Mouse (Mus musculus) right cerebral cortex, postnatal 25 days (tissue): ENCODE data around the gene Oas3.
"Not testable (repeated sequence)": the region's sequence is repeated elsewhere in the genome, so short reads cannot be mapped to it uniquely, and the experiment has no call there.

Experiments
- DNase-seq: peaks from one replicate; pipeline ENCODE4 v3.0.0; 2022

Gene Oas3

DNA sequence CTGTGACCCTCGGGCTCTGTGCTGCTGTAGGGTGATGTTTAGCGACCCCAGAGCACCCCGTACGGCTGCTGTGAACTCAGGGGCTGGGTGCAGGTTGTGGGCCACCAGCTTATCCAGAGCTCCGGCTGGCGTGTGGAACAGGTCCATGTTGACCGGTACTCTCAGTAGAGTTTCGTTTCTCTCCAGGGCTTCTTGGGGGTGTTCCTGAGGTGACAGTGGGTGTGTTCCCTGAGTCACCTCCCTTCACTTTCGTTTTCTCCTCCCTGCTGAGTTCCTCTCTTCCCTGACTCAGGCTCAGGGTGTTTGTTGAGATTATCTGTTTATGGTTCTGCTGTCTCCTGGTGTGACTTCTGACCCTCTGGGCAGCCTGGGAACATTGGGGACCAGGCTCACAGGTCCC, at the start of gene Oas3:
Gene Oas3, minus strand, starts transcription at position 184 of the 400 bp plus-strand sequence.
- DNase-seq = no peak

DNA sequence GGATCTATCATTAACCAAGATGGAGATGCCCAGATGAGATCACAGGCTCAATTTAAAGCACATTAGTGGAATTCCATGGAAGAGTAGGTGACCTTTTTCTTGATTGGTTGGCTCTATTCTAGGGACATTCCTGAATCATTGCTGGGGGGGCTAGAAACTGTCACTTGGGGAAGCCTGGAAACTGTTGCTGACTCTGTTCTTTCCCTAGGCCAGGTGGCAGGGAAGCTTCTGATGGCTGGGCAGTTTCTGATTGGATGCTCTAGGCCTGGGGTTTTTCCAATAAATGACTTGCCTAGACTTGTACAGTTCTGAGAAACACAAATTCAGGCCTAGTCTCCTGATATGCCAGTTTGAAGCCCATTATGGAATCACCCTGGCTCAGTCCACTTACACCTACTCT, 41.5 kb upstream of the Oas3 start:
- DNase-seq = no peak

DNA sequence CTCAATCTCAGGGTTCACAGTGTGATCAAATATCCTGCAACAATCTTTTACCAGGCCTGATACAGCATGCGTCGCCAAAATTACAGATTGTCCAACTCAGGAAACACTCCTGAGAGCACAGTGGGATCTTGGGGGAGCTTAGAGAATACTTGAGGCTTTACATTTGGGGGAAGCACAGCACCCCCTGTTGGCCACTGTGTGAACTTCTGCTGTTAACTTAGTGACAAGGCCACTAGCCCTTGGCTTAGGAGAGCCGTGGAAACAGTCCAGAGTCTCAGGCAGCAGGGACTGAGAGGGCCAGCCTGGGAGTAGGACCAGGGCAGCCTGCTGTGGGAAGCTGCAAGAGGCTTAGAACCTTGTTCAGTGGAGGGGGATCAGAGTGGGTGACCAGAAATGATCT, 38.5 kb upstream of the Oas3 start:
- DNase-seq = no peak

DNA sequence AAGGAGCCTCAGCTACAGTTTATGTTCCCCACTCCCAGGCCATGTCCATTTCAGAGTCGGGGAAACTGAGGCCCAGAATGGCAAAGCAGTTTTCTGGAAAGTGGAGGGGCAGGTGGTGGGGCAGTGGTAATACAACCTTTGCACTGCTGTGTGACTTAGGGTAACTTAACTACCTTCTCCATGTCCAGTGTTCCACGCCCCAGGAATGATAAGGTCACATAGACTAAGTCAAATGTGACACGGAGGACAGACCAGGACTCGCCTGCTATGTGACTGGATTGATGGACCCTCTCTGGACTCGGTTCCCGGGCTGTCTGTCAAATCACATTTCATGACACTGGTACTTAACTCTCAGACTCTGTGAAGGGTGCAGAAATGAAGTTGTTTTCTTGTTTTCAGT, 35.6 kb upstream of the Oas3 start:
- DNase-seq = no peak

DNA sequence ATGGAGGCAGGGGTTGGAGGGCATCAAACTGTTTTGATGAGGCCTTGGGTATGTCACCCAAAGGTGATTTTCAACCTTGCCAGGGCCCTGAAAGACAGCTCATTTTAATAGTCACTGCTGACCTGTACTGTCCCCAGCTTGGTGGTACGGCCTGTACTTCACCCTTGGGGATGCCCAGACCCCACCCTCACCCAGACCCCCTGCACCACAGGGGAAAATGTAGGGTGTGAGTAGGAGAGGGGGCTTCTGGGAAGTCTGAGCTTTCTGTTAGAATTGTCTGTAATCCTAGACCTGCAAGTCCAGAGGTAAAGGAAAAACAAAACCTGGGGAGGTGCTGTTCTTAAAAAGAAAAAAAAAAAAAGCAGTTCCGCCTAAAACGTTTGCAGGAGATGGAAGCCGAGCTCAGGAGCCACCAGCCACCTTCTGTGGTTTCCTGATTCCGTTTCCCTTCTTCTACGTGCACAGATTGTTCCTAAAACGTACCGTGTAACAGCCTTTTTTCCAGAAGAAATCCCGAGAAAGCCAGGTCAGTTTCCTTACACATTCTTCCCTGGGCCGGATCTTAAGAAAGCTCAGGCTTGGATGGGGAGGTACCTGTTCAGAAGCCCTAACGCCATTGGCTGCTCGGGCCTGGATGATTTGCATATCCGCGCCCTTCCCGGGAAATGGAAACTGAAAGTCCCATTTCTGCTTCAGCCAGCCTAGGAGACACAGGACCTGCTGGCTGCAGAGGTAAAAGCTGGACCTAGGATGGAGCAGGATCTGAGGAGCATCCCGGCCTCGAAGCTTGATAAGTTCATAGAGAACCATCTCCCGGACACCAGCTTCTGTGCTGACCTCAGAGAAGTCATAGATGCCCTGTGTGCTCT, 34.7 kb upstream of the Oas3 start, which contains the start of gene Oas1c:
Gene Oas1c, minus strand, starts transcription at position 564 of the 869 bp plus-strand sequence.
- DNase-seq = peak; percentile 73

GRCm38 (mm10) chr5:120809171-120809570, 31.7 kb upstream of the Oas3 start:
- DNase-seq = no peak

- no peak for DNase-seq
Observed at GRCm38 (mm10) chr5:120806458-120806857, 29.0 kb upstream of the Oas3 start.

DNA sequence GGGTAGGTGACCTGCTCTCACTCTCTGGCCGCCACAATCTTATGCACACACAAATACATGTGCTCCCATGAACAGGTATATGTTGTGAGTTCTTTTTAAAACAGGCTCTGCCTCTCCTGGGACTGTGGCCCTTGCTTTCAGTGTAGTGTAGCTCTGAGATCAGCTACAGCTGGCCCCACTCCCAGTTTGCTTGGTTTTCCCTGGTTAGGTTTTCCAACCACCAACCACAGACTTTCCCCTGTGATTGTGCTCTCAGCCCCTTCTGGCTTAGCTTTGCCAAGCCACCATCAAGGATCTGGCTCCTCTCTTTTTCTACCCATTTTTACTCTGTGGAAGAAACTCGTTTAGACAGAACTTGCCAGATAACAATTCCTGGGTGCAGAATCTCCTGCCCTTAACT, 26.1 kb upstream of the Oas3 start:
- DNase-seq = no peak

GRCm38 (mm10) chr5:120798943-120799342, 21.5 kb upstream of the Oas3 start:
- DNase-seq = not testable (repeated sequence)

DNA sequence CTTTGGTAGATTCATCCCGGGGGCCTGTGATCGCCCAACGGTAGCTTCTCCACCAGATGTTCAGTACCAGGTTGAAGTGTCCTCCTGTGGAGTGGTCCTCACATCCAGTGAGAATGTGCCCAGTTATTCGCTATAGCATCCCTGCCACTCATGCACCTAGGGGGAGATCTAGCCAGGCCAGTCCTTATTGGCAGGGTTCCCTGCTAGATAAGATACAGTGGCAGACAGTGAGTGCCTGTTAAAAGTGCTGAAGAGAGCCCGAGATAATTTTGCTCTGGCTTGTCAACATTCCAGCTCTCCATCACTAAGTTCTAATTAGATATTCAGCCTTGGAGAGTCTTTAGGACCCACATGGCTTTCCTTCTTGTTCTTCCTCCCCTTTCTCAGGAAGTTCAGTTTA, 20.7 kb upstream of the Oas3 start:
- DNase-seq = not testable (repeated sequence)

DNA sequence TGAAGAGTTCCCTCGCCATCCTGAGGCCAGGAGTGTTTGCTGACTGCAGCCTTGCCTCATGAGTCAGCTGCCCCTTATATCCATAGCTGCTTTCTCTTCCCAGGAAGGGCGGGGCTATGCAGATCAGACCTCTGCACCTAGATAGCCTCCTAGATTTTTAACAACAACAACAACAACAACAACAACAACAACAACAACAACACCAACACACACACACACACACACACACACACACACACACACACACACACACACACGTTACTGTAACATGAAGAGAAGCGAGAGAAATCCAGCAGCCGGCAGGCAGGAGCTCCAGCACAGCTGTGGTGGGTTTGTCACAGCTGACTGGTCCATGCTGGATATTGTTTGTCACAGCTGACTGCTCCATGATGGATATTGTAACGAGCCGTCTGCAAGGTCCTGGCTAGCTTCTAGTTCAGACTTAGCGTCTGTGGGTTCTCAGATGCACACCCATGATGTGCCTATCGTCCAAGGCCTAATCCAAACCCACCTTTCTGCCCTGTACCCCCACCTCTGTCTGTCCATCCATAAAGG, 18.1 kb upstream of the Oas3 start, which contains the start of gene Oas1e:
Gene Oas1e, minus strand, starts transcription at position 51 of the 555 bp plus-strand sequence.
- DNase-seq = not testable (repeated sequence)

GRCm38 (mm10) chr5:120793043-120793442, 15.6 kb upstream of the Oas3 start:
- no peak for DNase-seq

DNA sequence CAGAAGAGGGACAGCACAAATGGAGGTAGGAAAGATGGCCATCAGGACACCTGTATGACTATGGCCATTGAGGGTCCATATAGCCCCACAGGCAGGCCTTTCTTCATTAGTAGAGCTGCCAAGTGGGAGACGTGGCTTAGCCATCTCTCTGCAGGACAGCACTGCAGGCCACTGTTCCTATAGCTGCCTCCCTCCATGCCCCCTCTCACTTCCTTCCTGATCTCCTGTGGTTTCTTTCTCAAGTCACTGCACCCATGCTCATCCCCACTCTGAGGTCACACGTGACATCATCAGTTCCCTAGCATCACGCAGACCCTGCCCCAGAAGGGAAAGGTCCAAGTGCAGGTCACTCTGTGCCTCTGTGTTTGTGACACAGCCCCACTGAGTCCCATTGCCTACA, 9.6 kb upstream of the Oas3 start:
- no peak for DNase-seq

GRCm38 (mm10) chr5:120782446-120782845, 5.0 kb upstream of the Oas3 start:
- no peak for DNase-seq

GRCm38 (mm10) chr5:120781646-120782045, 4.2 kb upstream of the Oas3 start:
- no peak for DNase-seq

DNA sequence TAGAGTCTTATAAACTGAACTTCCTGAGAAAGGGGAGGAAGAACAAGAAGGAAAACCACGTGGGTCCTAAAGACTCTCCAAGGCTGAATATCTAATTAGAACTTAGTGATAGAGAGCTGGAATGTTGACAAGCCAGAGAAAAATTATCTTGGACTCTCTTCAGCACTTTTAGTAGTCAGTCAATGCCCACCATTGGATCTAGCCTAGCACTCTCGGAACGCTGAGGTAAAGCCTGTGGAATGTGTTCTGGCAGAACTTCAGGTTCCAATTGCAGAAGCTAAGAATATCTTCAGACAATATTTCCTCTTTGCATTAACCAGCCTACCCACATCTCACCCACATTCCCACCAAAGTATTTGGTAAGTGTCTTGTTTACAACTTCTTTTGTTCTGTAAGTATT, 2.5 kb upstream of the Oas3 start:
- no peak for DNase-seq

DNA sequence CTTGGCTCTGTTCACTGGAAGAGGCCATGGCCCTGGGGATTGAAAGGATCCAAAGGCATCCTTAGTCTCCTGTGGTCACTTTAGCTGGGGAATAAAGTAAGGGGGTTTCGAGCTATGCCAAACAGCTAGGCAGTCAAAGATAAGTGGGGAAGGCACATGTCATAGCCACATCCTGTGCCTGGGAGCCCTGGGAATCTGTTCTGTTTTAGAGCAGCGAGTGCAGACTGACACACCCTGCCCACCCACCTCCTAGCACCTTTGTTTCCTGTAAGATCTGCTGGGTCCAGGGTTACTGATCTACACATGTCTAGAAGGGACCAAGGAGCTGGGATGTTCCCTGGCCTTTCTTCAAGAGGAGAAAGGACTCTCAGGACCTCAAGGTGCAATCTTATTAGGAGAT, 1.5 kb upstream of the Oas3 start:
- no peak for DNase-seq

DNA sequence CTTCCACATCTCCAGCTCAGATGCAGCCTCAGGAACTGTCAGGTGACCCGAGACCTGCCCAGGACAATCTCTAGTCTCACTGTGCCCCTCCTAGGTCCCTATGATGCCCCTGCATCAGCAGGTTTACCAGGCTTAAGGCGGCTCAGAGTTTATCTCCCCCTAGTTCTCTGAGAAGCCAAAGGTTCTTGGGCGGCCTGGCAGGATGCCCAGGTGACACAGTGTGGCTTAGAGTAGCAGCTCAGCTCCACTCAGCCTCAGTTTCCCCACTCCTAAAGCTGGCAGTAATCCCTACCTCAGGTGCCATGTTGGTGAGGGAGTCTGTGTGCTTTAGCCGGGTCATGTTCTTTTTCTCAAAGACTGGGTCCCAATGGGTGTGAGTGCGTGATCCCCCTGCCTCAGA, 660 bp downstream of the Oas3 start:
- DNase-seq = no peak

DNA sequence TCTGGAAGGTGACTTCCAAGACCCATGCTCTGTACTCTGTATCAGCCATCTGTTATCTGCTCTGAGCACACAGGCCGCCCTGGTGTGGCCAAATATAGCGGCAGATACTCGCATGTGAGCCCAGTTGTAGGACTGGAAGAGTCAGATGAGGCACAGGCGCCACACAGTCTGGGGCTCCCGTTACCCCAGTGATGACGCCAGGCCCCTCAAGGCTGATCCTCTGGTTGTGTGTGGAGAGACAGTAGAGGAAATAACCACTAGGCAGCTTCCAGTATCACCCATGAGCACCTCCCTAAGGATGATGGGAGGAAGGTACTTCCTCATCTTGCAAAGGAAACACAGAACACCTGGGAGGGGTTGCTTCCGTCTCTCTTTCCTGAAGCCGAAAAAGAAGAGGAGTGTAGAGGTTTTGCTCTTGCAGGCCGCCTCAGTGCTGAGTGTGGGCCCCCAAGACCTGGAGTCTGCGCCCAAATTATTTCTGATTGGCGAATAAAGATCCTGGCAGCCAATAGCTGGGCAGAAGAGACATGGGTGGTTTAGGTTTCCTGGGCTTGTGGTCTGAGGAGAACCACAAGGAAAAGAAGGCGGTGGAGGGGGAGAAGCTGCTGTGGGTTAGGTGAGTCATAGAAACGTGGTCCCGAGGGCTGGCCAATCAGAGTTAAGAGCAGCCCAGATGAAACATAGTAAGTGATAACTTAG, 2.0 kb downstream of the Oas3 start:
- DNase-seq = no peak

DNA sequence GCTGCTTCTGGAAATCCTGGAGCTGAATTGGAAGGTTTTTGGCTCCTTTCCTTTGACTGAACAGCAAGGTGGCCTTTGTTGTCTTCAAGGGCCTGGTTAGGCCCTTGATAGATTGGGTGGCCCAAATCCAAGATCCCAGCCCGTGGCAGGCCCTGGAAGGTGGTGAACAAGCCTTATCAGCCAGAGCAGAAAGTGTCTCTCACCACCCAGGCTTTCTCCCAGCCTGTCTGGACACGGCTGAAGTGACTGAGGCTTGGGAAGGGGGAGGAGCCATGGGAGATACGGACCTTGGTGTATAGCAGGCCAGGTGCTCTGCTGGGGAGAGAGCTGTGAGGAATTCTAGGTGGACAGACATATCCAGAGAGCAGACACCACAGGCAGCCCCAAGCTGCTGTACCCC, 8.1 kb downstream of the Oas3 start:
- DNase-seq = no peak

- no peak for DNase-seq
Observed at GRCm38 (mm10) chr5:120765010-120765409, 12.5 kb downstream of the Oas3 start.

- no peak for DNase-seq
Observed at GRCm38 (mm10) chr5:120761901-120762300, 15.6 kb downstream of the Oas3 start.

DNA sequence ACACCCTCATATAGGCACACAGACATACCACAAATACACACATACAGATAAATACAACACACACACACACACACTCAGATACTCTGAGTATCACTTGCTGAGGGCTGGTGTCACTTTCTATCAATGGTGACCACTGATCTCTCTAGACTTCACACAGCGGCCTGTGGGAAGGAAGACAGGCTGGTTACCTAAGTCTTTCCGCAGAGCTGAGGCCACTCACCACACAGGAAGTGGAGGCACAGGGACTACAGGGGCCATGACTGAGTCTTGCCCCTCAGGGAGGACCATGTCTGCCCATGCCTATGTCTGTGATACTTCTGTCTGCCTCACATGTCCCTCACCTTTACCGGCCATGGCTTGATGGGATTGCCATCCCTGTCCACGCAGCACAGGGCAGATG, 23.2 kb downstream of the Oas3 start:
- DNase-seq = no peak

- no peak for DNase-seq
Observed at GRCm38 (mm10) chr5:120752786-120753185, 24.7 kb downstream of the Oas3 start.
